Mouse (Mus musculus): ENCODE data around the gene Serpina3b. TPM values are rescaled to one million over a fixed set of nuclear protein-coding genes. Genes with fewer than 3 reads are reported as not detected.
"Not testable (repeated sequence)": the region's sequence is repeated elsewhere in the genome, so short reads cannot be mapped to it uniquely, and the experiment has no call there.

Gene Serpina3b
- not detected in 2 replicates for total RNA-seq (2017)

DNA sequence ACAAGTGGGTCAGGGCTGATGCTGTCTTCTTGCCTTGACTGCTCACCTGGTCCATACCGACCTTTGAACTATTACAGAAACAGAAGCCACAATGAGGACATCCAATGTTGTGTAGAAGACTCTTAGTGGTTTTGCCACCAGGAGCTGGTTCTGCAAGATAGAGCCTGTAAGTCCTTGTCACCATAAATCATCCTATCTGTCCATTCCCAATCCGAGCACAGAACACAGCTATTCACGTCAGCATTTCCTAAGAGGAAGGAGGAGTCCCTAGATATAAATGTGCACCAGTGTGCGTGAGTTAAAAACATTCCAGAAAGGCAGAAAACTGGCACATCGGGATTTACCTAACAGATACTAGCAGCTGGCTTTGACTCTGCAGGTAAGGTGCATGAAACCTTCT is at the start of gene Serpina3b:
Serpina3b (plus strand) TSS at position 301 of the 400 bp plus-strand sequence.
- ATAC-seq (ENCODE audit: extremely low read depth, insufficient number of reproducible peaks, low FRiP score, poor library complexity, severe bottlenecking) = no peak

DNA sequence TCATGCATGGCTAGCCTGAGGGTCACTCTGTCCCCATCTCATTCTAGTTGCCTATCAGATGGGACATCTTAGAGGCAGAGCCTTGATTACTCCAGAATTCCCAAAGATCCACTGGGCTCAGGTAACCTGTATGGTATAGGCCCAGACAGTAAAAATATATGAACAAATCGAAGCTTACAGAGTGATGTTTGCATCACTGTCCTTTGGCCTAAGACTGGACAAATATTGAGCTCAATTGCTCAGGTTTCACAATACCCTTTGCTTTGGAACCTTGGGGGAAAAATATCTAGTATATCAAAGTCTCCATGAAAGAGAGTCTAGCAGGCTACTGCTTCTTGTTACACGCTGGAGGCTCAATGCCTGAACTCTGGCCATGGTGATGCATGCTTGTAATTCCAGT is 37.7 kb upstream of the Serpina3b start:
- no peak for ATAC-seq (ENCODE audit: extremely low read depth, insufficient number of reproducible peaks, low FRiP score, poor library complexity, severe bottlenecking)

DNA sequence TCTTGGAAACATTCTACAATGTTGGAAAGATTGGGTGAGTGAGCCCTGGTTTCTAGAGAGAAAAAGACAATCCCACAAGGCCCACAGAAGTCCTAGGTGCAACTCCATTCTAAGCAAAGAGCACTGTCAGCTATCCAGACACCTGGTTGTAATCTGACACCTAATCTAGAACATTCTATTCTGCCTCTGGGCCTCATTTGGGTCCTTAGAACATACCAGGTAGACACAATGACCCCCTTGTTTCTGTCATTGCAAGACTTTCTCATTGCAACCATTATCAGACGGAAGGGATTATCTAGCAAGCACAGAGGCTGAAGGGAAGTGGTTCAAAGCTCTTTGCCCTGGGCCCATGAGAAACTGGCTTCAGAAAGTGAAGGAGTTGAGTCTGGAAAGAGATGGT is 36.5 kb upstream of the Serpina3b start:
- ATAC-seq (ENCODE audit: extremely low read depth, insufficient number of reproducible peaks, low FRiP score, poor library complexity, severe bottlenecking) = no peak

DNA sequence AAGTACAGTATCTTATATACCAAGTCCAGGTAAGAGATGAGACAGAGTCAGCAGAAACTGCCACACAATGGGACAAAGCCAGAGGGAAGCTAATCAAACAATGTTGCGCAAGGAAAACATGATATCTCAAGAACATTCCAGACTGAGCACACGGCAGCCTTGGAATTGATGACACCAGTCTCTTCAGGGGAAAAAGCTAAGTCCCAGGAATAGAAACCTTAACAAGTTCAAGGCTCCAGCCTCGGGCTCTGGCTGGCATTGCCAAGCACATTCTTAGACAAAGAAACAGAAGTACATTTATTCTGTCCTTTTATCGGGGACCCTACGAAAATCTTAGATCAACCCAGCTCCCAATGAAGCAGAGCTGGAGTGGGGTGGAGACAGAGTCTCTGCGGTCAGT is 27.0 kb upstream of the Serpina3b start, which contains the start of gene Serpina5:
Serpina5 (plus strand) TSS at position 346 of the 400 bp plus-strand sequence.
- no peak for ATAC-seq (ENCODE audit: extremely low read depth, insufficient number of reproducible peaks, low FRiP score, poor library complexity, severe bottlenecking)

GRCm38 (mm10) chr12:104105847-104106246 is 21.9 kb upstream of the Serpina3b start:
- no peak for ATAC-seq (ENCODE audit: extremely low read depth, insufficient number of reproducible peaks, low FRiP score, poor library complexity, severe bottlenecking)

GRCm38 (mm10) chr12:104106919-104107318 is 20.9 kb upstream of the Serpina3b start:
- no peak for ATAC-seq (ENCODE audit: extremely low read depth, insufficient number of reproducible peaks, low FRiP score, poor library complexity, severe bottlenecking)

DNA sequence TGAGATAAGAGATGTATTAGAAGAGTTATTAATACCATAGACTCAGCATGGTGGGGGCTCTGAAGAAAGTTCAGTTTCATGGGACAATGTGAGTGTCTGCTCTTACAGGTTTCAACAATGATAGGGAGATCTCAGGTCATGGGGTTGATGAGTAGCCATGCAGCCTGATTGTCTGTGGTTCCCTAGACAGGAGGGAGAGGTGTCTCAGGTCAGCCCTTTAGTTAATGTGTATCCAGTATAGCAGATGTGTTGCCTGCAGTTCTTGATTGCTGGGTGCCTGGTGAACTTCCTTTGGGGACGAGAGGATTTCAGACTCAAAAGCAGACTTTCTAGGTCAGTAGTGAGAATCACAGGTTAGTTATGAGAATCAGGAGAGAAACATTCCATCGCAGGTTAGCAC is 19.3 kb upstream of the Serpina3b start:
- ATAC-seq (ENCODE audit: extremely low read depth, insufficient number of reproducible peaks, low FRiP score, poor library complexity, severe bottlenecking) = no peak

GRCm38 (mm10) chr12:104112333-104112732 is 15.5 kb upstream of the Serpina3b start, which contains the start of gene Serpina3a:
TSS of gene Serpina3a (plus strand) at chr12:104112724.
- not testable (repeated sequence) for ATAC-seq (ENCODE audit: extremely low read depth, insufficient number of reproducible peaks, low FRiP score, poor library complexity, severe bottlenecking)

- no peak for ATAC-seq (ENCODE audit: extremely low read depth, insufficient number of reproducible peaks, low FRiP score, poor library complexity, severe bottlenecking)
These were observed 12.7 kb upstream of the Serpina3b start for GRCm38 (mm10) chr12:104114921-104115579.

- ATAC-seq (ENCODE audit: extremely low read depth, insufficient number of reproducible peaks, low FRiP score, poor library complexity, severe bottlenecking) = no peak
These were observed 4.7 kb upstream of the Serpina3b start for GRCm38 (mm10) chr12:104123097-104123496.

- no peak for ATAC-seq (ENCODE audit: extremely low read depth, insufficient number of reproducible peaks, low FRiP score, poor library complexity, severe bottlenecking)
These were observed 3.8 kb upstream of the Serpina3b start for GRCm38 (mm10) chr12:104123996-104124395.

GRCm38 (mm10) chr12:104125021-104125560 is 2.7 kb upstream of the Serpina3b start:
- no peak for ATAC-seq (ENCODE audit: extremely low read depth, insufficient number of reproducible peaks, low FRiP score, poor library complexity, severe bottlenecking)

DNA sequence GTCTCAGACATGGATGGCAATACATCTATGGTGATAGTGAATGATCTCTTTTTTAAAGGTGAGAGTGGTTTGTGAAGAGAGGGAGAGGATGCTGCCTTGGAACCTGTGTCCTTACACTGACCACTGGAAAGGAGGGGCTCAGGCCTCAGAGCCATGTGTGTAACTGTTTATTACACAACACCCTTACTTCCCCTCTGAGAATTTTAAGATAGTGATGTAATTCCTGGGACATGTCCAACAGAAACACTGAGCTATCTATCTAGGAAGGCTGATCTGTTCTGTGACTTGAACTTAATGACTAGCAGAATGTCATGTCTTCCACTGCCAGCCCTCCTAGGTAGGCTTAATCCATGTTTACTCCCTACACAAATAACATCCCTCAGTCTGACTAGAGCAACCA is 3.2 kb downstream of the Serpina3b start:
- ATAC-seq (ENCODE audit: extremely low read depth, insufficient number of reproducible peaks, low FRiP score, poor library complexity, severe bottlenecking) = no peak

GRCm38 (mm10) chr12:104138216-104138615 is 10.4 kb downstream of the Serpina3b start:
- no peak for ATAC-seq (ENCODE audit: extremely low read depth, insufficient number of reproducible peaks, low FRiP score, poor library complexity, severe bottlenecking)

GRCm38 (mm10) chr12:104140543-104141103 is 12.8 kb downstream of the Serpina3b start:
- ATAC-seq (ENCODE audit: extremely low read depth, insufficient number of reproducible peaks, low FRiP score, poor library complexity, severe bottlenecking) = no peak

GRCm38 (mm10) chr12:104141506-104141905 is 13.7 kb downstream of the Serpina3b start:
- no peak for ATAC-seq (ENCODE audit: extremely low read depth, insufficient number of reproducible peaks, low FRiP score, poor library complexity, severe bottlenecking)

DNA sequence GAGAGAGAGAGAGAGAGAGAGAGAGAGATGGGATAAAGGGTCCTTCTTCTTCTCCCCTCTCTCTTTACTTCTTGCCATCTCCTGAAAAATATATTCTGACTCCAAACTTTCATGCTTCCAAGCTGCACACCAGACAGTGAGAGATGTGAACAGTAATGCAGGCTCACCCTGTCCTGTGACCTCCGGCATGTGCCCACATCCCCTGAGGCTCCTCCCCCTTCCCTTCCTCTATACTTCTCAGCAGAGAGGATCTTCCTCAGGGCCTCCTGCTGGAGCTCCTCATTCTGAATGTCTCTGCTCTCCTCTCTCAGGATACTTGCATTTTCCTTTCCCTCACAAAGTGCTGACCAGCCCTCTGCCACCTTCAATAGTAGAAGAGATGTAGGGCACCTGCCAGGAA is 14.6 kb downstream of the Serpina3b start:
- ATAC-seq (ENCODE audit: extremely low read depth, insufficient number of reproducible peaks, low FRiP score, poor library complexity, severe bottlenecking) = no peak

DNA sequence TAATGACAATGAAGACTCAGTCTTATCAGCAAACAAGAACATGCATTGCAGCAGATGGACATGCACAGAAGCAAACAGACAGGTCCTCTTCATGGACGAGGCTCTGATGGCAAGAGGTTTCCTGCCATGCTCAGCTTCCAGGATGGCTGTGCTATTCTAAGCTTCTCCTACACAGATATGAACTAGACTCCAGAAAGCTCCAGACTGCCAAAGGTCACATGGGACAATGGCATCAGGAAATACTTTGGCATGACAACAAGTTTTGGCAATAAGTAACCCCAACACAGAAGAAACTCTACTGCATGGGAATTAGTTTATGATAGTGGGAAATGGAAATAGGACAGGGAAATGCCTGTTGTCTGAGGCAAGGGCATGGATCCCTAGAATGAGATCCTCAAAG is 15.5 kb downstream of the Serpina3b start:
- no peak for ATAC-seq (ENCODE audit: extremely low read depth, insufficient number of reproducible peaks, low FRiP score, poor library complexity, severe bottlenecking)

DNA sequence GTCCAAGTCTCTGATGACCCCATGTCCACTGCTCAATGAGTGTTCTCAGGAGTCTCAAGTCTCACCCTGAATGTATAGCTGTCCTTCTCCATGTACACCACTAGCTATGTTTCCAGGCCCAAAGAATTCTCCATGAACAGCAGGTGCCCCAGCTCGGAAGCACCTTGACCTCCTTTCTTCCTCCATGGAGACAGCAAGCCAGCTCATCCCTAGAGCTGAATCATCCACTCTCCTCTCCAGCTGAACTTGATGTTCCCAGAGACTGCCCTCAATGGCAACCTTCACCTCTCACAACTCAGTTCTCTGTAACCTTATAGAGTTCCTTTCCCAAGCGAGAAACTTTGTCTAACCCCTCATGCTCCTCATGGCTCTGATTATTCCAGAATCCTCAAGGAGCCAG is 17.8 kb downstream of the Serpina3b start:
- ATAC-seq (ENCODE audit: extremely low read depth, insufficient number of reproducible peaks, low FRiP score, poor library complexity, severe bottlenecking) = no peak

GRCm38 (mm10) chr12:104151989-104152388 is 24.2 kb downstream of the Serpina3b start:
- no peak for ATAC-seq (ENCODE audit: extremely low read depth, insufficient number of reproducible peaks, low FRiP score, poor library complexity, severe bottlenecking)

All from neutrophil, adult 5-6 weeks (primary cell).